27 mouse cellular contexts compared by ENCODE assay signal in genomic region chr9:52246712-52247111, GRCm38 (mm10).
"Had no signal": no experiment of that assay in that cellular context is flagged by ENCODE, and none has a peak within 500 bp of the region (broad histone marks: within the 10 kb centered on the region; RNA-seq: fewer than 3 reads in every experiment).

No protein-coding gene starts in this region.

- DNase-seq: gastrocnemius, adult 2 months; gastrocnemius, postnatal 10 days; gastrocnemius, postnatal 25 days; heart, adult 2 months; heart, postnatal 14 days; heart, postnatal 36 days; kidney, adult 11 months; kidney, adult 2 months; kidney, adult 9 months; kidney, postnatal 14 days; kidney, postnatal 36 days; layer of hippocampus, adult 9-11 months; layer of hippocampus, postnatal 36 days; liver; liver, embryonic 13.5 days had no signal

- H3K27ac ChIP-seq: gastrocnemius, adult 2 months; heart, adult 2 months; heart, embryonic 13.5 days; heart, embryonic 15.5 days; hindbrain, embryonic 13.5 days; hindbrain, embryonic 15.5 days; hindbrain, postnatal 0 days; kidney, embryonic 15.5 days; kidney, postnatal 0 days; left cerebral cortex, adult 2 months; limb, embryonic 10.5 days; limb, embryonic 12.5 days; liver, embryonic 13.5 days; liver, embryonic 15.5 days had no signal

- H3K4me3 ChIP-seq: gastrocnemius, adult 2 months; heart, adult 2 months; heart, embryonic 13.5 days; heart, embryonic 15.5 days; hindbrain, embryonic 13.5 days; hindbrain, embryonic 15.5 days; kidney, embryonic 15.5 days; left cerebral cortex, adult 2 months; limb, embryonic 10.5 days; limb, embryonic 12.5 days; liver, embryonic 13.5 days; liver, embryonic 15.5 days had no signal

- ATAC-seq: hindbrain, postnatal 0 days; intestine, embryonic 16.5 days had no signal

- H3K4me1 ChIP-seq: hindbrain, embryonic 15.5 days; kidney, embryonic 15.5 days; limb, embryonic 10.5 days; limb, embryonic 12.5 days; liver, embryonic 13.5 days; liver, embryonic 15.5 days had no signal
